Mouse (Mus musculus): ENCODE measurements around the gene Plce1.
"Not testable (repeated sequence)": the region's sequence is repeated elsewhere in the genome, so short reads cannot be mapped to it uniquely, and the experiment has no call there.

Plce1 gene

GRCm38 (mm10) chr19:38488103-38488912, 7.4 kb downstream of the Plce1 start:
- in situ Hi-C loops (cut with MboI, MseI): no loop called here

- in situ Hi-C loops (cut with MboI, MseI): no loop called here
These were observed 17.3 kb downstream of the Plce1 start for GRCm38 (mm10) chr19:38498233-38498632.

- in situ Hi-C loops (cut with MboI, MseI): no loop called here
These were observed 23.7 kb downstream of the Plce1 start for GRCm38 (mm10) chr19:38504597-38504996.

- in situ Hi-C loops (cut with MboI, MseI): no loop called here
These were observed 25.2 kb downstream of the Plce1 start for GRCm38 (mm10) chr19:38506131-38506530.

GRCm38 (mm10) chr19:38507251-38507965, 26.5 kb downstream of the Plce1 start:
- in situ Hi-C loops (cut with MboI, MseI): no loop called here

GRCm38 (mm10) chr19:38507966-38508625, 27.2 kb downstream of the Plce1 start:
- in situ Hi-C loops (cut with MboI, MseI): no loop called here

- in situ Hi-C loops (cut with MboI, MseI): no loop called here
These were observed 33.7 kb downstream of the Plce1 start for GRCm38 (mm10) chr19:38514417-38515184.

- in situ Hi-C loops (cut with MboI, MseI): no loop called here
These were observed 45.9 kb downstream of the Plce1 start for GRCm38 (mm10) chr19:38526855-38527254.

- in situ Hi-C loops (cut with MboI, MseI): no loop called here
These were observed 46.6 kb downstream of the Plce1 start for GRCm38 (mm10) chr19:38527475-38527874.

- in situ Hi-C loops (cut with MboI, MseI): no loop called here
These were observed 52.3 kb downstream of the Plce1 start for GRCm38 (mm10) chr19:38533230-38533629.

GRCm38 (mm10) chr19:38539338-38539737, 58.4 kb downstream of the Plce1 start:
- in situ Hi-C loops (cut with MboI, MseI): no loop called here

- in situ Hi-C loops (cut with MboI, MseI): no loop called here
These were observed 59.6 kb downstream of the Plce1 start for GRCm38 (mm10) chr19:38540549-38540948.

- in situ Hi-C loops (cut with MboI, MseI): no loop called here
These were observed 68.7 kb downstream of the Plce1 start for GRCm38 (mm10) chr19:38549487-38550058.

GRCm38 (mm10) chr19:38553551-38553950, 72.6 kb downstream of the Plce1 start:
- in situ Hi-C loops (cut with MboI, MseI): no loop called here

- in situ Hi-C loops (cut with MboI, MseI): no loop called here
These were observed 74.5 kb downstream of the Plce1 start for GRCm38 (mm10) chr19:38555399-38555798.

GRCm38 (mm10) chr19:38558816-38559215, 77.9 kb downstream of the Plce1 start:
- in situ Hi-C loops (cut with MboI, MseI): no loop called here

GRCm38 (mm10) chr19:38561887-38562286, 81.0 kb downstream of the Plce1 start:
- in situ Hi-C loops (cut with MboI, MseI): not testable (repeated sequence)

- in situ Hi-C loops (cut with MboI, MseI): no loop called here
These were observed 85.2 kb downstream of the Plce1 start for GRCm38 (mm10) chr19:38566156-38566555.

- in situ Hi-C loops (cut with MboI, MseI): no loop called here
These were observed 85.8 kb downstream of the Plce1 start for GRCm38 (mm10) chr19:38566752-38567151.

GRCm38 (mm10) chr19:38567331-38567730, 86.4 kb downstream of the Plce1 start:
- in situ Hi-C loops (cut with MboI, MseI): no loop called here

- in situ Hi-C loops (cut with MboI, MseI): no loop called here
These were observed 97.7 kb downstream of the Plce1 start for GRCm38 (mm10) chr19:38578554-38579146.

All from T-helper 1 cell (primary cell).